Mouse (Mus musculus): ENCODE measurements around the gene B2m.

DNA sequence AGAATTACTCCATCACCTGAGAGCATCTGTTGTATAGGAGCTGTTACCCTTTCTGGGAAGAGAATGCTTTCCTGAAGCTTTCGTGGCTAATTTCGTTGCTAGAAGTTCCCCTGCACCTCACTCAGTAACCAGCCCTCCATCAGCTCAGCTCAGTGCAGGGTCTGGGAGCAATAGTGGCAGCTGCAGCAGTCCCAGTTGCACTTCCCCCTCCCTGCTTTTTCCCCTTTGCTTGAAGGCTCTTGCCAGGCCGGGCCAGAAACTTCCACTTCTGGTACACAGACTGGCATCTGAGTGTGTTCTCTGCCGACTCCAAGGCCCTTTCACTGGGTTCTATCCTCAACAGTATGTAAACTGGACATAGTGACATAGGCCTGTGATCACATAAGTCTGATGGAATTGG is 37.6 kb downstream of the B2m start:
- TF ChIP-seq POLR2AphosphoS5 (IDR thresholded peaks at IDR 0.05; ENCODE audit: insufficient replicate concordance, low read depth, low read length) (no peak), CTCF (IDR thresholded peaks at IDR 0.05; ENCODE audit: low read depth, low read length) (no peak), GATA1 (IDR thresholded peaks at IDR 0.05; ENCODE audit: borderline replicate concordance, low read length) (no peak), TAL1 (conservative IDR thresholded peaks at IDR 0.05; ENCODE audit: low read depth, low read length) (no peak), GATA2 (IDR thresholded peaks at IDR 0.05; ENCODE audit: borderline replicate concordance, low read depth, low read length) (no peak)

All from G1E (cell line).